Mouse (Mus musculus): Measurements from ENCODE around the gene Mdh2.

Mdh2 gene

GRCm38 (mm10) chr5:135778471-135779445 is at the start of gene Mdh2:
Mdh2 (plus strand) TSS chr5:135778480.
- peak; percentile 100 for DNase-seq (ENCODE audit: low read depth, low spot score)

GRCm38 (mm10) chr5:135729351-135729750 is 48.9 kb upstream of the Mdh2 start:
- no peak for DNase-seq (ENCODE audit: low read depth, low spot score)

GRCm38 (mm10) chr5:135730278-135730677 is 48.0 kb upstream of the Mdh2 start:
- DNase-seq (ENCODE audit: low read depth, low spot score): no peak

GRCm38 (mm10) chr5:135730916-135731315 is 47.4 kb upstream of the Mdh2 start:
- DNase-seq (ENCODE audit: low read depth, low spot score): no peak

GRCm38 (mm10) chr5:135731322-135731721 is 47.0 kb upstream of the Mdh2 start:
- DNase-seq (ENCODE audit: low read depth, low spot score): no peak

- DNase-seq (ENCODE audit: low read depth, low spot score): no peak
Measured at GRCm38 (mm10) chr5:135733071-135733470, 45.2 kb upstream of the Mdh2 start.

GRCm38 (mm10) chr5:135734057-135734680 is 44.1 kb upstream of the Mdh2 start:
- DNase-seq (ENCODE audit: low read depth, low spot score): no peak

- DNase-seq (ENCODE audit: low read depth, low spot score): no peak
Measured at GRCm38 (mm10) chr5:135735741-135736140, 42.5 kb upstream of the Mdh2 start.

- DNase-seq (ENCODE audit: low read depth, low spot score): no peak
Measured at GRCm38 (mm10) chr5:135736544-135736943, 41.7 kb upstream of the Mdh2 start.

- no peak for DNase-seq (ENCODE audit: low read depth, low spot score)
Measured at GRCm38 (mm10) chr5:135737154-135737553, 41.1 kb upstream of the Mdh2 start.

- DNase-seq (ENCODE audit: low read depth, low spot score): no peak
Measured at GRCm38 (mm10) chr5:135738266-135738665, 40.0 kb upstream of the Mdh2 start.

- DNase-seq (ENCODE audit: low read depth, low spot score): no peak
Measured at GRCm38 (mm10) chr5:135742156-135742555, 36.1 kb upstream of the Mdh2 start.

- no peak for DNase-seq (ENCODE audit: low read depth, low spot score)
Measured at GRCm38 (mm10) chr5:135742941-135743740, 35.1 kb upstream of the Mdh2 start.

GRCm38 (mm10) chr5:135743741-135744609 is 34.3 kb upstream of the Mdh2 start, which contains the start of gene Tmem120a:
Tmem120a (minus strand) TSS chr5:135744448.
- peak; percentile 84 for DNase-seq (ENCODE audit: low read depth, low spot score)

- no peak for DNase-seq (ENCODE audit: low read depth, low spot score)
Measured at GRCm38 (mm10) chr5:135744742-135745141, 33.5 kb upstream of the Mdh2 start.

GRCm38 (mm10) chr5:135751041-135751440 is 27.2 kb upstream of the Mdh2 start:
- DNase-seq (ENCODE audit: low read depth, low spot score): no peak

- DNase-seq (ENCODE audit: low read depth, low spot score): no peak
Measured at GRCm38 (mm10) chr5:135751595-135751994, 26.7 kb upstream of the Mdh2 start.

- no peak for DNase-seq (ENCODE audit: low read depth, low spot score)
Measured at GRCm38 (mm10) chr5:135761881-135762280, 16.4 kb upstream of the Mdh2 start.

GRCm38 (mm10) chr5:135763526-135763925 is 14.8 kb upstream of the Mdh2 start:
- peak; percentile 71 for DNase-seq (ENCODE audit: low read depth, low spot score)

GRCm38 (mm10) chr5:135764971-135765370 is 13.3 kb upstream of the Mdh2 start:
- DNase-seq (ENCODE audit: low read depth, low spot score): no peak

GRCm38 (mm10) chr5:135772519-135772918 is 5.8 kb upstream of the Mdh2 start:
- DNase-seq (ENCODE audit: low read depth, low spot score): no peak
